In the genomic region with DNA sequence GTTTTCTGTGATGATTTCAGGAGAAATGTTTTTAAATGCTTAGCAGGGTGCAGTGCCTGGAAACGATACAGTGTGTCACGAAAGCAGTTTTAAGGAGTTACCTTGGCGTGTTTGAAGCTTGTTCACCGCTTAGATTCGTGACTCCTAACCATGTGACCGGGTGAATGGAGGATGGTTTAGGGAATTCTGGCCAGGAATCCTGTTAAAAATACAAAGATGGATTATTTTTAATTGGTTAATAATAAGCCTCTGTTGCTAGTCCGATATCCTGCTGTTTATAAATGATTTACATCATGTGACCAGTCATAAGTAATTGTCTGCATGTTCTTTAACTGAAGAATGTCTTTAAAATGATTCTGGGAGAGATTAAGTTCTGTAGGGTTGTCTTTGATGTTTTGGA, we compare ENCODE assay signal across 8 mouse cellular contexts. TPM values are rescaled to one million over a fixed set of nuclear protein-coding genes. Genes with fewer than 3 reads are reported as not detected.
DNase-seq lines count a peak whose midpoint lies in the region; ATAC-seq and TF ChIP-seq lines count a peak whose summit lies in the region.

No protein-coding gene starts in this region.

- ATAC-seq in lung, embryonic 16.5 days (ENCODE audit: low read depth), result no peak
- ATAC-seq in embryonic facial prominence, embryonic 13.5 days (ENCODE audit: insufficient number of reproducible peaks, insufficient read depth, low FRiP score, low TSS enrichment, low read depth), result no peak

- peaks cover 18% of the 10 kb centered on the region for H3K4me1 ChIP-seq in lung, embryonic 16.5 days (replicated peaks; ENCODE audit: control insufficient read depth, insufficient read depth, low read length)
- peaks cover 14% of the 10 kb centered on the region for H3K4me1 ChIP-seq in embryonic facial prominence, embryonic 13.5 days
- H3K4me1 ChIP-seq in limb, embryonic 10.5 days, result peaks cover 19% of the 10 kb centered on the region
- H3K4me1 ChIP-seq in olfactory bulb, adult 2 months (ENCODE audit: control insufficient read depth, insufficient read depth, low read length), result no peaks in the 10 kb centered on the region

- under 1% methylated on average over 7 of the region's 7 CpGs for WGBS in lung, embryonic 16.5 days
- WGBS in embryonic facial prominence, embryonic 13.5 days, result under 1% methylated on average over 7 of the region's 7 CpGs
- WGBS in limb, embryonic 10.5 days, result 2% methylated on average over 7 of the region's 7 CpGs
- WGBS in olfactory bulb, adult 2 months, result under 1% methylated on average over 7 of the region's 7 CpGs

- H3K27ac ChIP-seq in lung, embryonic 16.5 days (ENCODE audit: low read length), result 0 out of 2 replicates have a peak overlapping the region, but pooled peaks have one; percentile 22
- H3K27ac ChIP-seq in embryonic facial prominence, embryonic 13.5 days, result peak overlapping the region; percentile 97
- H3K27ac ChIP-seq in limb, embryonic 10.5 days, result peak overlapping the region; percentile 100
- no peak overlapping the region for H3K27ac ChIP-seq in olfactory bulb, adult 2 months (ENCODE audit: insufficient read depth, low read depth, low read length)

- peak overlapping the region; percentile 85 for H3K4me2 ChIP-seq in lung, embryonic 16.5 days (ENCODE audit: low read depth, low read length)
- peak overlapping the region; percentile 69 for H3K4me2 ChIP-seq in embryonic facial prominence, embryonic 13.5 days

- no peaks in the 10 kb centered on the region for H3K9me3 ChIP-seq in lung, embryonic 16.5 days (ENCODE audit: control insufficient read depth, low read length)
- H3K9me3 ChIP-seq in embryonic facial prominence, embryonic 13.5 days, result peaks cover 5% of the 10 kb centered on the region; the same call in 1 of the 2 replicates
- H3K9me3 ChIP-seq in limb, embryonic 10.5 days (replicated peaks), result no peaks in the 10 kb centered on the region

- H3K9ac ChIP-seq in lung, embryonic 16.5 days (ENCODE audit: low read length), result peak overlapping the region; percentile 100
- H3K9ac ChIP-seq in embryonic facial prominence, embryonic 13.5 days, result peak overlapping the region; percentile 99

- no peak for TF ChIP-seq CTCF in olfactory bulb, adult 2 months (IDR thresholded peaks at IDR 0.05; ENCODE audit: insufficient read depth, low read depth, low read length)

- peak overlapping the region; percentile 94 for H3K4me3 ChIP-seq in lung, embryonic 16.5 days (ENCODE audit: low read length)
- H3K4me3 ChIP-seq in embryonic facial prominence, embryonic 13.5 days, result peak overlapping the region; percentile 83
- H3K4me3 ChIP-seq in limb, embryonic 10.5 days, result peak overlapping the region; percentile 94
- peak overlapping the region; percentile 24; the same call in 1 of the 2 replicates for H3K4me3 ChIP-seq in olfactory bulb, adult 2 months (ENCODE audit: insufficient read depth, low read depth, low read length)

- H3K36me3 ChIP-seq in lung, embryonic 16.5 days (ENCODE audit: control insufficient read depth, insufficient read depth, low read length), result 0 out of 2 replicates have a peak, but pooled peaks cover 2% of the 10 kb centered on the region
- no peaks in the 10 kb centered on the region for H3K36me3 ChIP-seq in embryonic facial prominence, embryonic 13.5 days
- H3K36me3 ChIP-seq in limb, embryonic 10.5 days, result peaks cover 21% of the 10 kb centered on the region

- no peak for DNase-seq in lung, adult 18-20 months
- DNase-seq in limb, embryonic 10.5 days (ENCODE audit: low spot score), result no peak
- DNase-seq in cerebellum, adult 11 months, result no peak
- no peak for DNase-seq in gastrocnemius, postnatal 10 days
- DNase-seq in lung, postnatal 14 days, result no peak

- H3K27me3 ChIP-seq in lung, embryonic 16.5 days (ENCODE audit: control insufficient read depth, insufficient read depth, low read depth, low read length), result no peaks in the 10 kb centered on the region
- no peaks in the 10 kb centered on the region for H3K27me3 ChIP-seq in embryonic facial prominence, embryonic 13.5 days
- H3K27me3 ChIP-seq in limb, embryonic 10.5 days (ENCODE audit: low read depth, poor library complexity, severe bottlenecking), result no peaks in the 10 kb centered on the region

- TF ChIP-seq POLR2A in olfactory bulb, adult 2 months (IDR thresholded peaks at IDR 0.05; ENCODE audit: insufficient read depth, low read depth, low read length), result no peak

RNA-seq across cellular contexts. Expression of a gene that starts 1.4 kb away (rescaled TPM):
- 42.0 and 42.1 TPM in 2 replicates for polyA plus RNA-seq in lung, embryonic 16.5 days (2015; fragmentation: Nextera tagmentation; extraction: Ambion mirVana)
- polyA plus RNA-seq in embryonic facial prominence, embryonic 13.5 days (2015; fragmentation: Nextera tagmentation; extraction: Ambion mirVana), result 50.2 and 53.6 TPM in 2 replicates
- polyA plus RNA-seq in limb, embryonic 10.5 days (2016; fragmentation: Nextera tagmentation; extraction: Ambion mirVana), result 58.4 and 65.6 TPM in 2 replicates
- polyA plus RNA-seq in olfactory bulb, adult 2 months (2012; ENCODE audit: insufficient read depth, insufficient read length, low replicate concordance, missing spikeins), result 147 and 218 TPM in 2 replicates
- total RNA-seq in gastrocnemius, postnatal 10 days (2021), result 10 to 100 TPM; 80.7 to 98.1 TPM

Comparison
In these comparisons a context has a peak if more than half of its experiments do, and no peak if none do; other contexts are left out.
1. H3K4me3 ChIP-seq: peak in every context shown above with its lines; median percentile 94 in lung, embryonic 16.5 days; 94 in limb, embryonic 10.5 days; 83 in embryonic facial prominence, embryonic 13.5 days; 24 in olfactory bulb, adult 2 months.